Mouse (Mus musculus) embryonic facial prominence, embryonic 13.5 days (tissue): Measurements from ENCODE around the gene Cdkn3. TPM values are rescaled to one million over a fixed set of nuclear protein-coding genes. Genes with fewer than 3 reads are reported as not detected.
"Not testable (repeated sequence)": the region's sequence is repeated elsewhere in the genome, so short reads cannot be mapped to it uniquely, and the experiment has no call there.

Source experiments
- ATAC-seq: fragments of 200-750 bp; cut with Nextera tagmentation; 2 replicates; pipeline ENCODE4 v1.8.0; 2017; ENCODE audit warnings: low read depth; ENCODE audit not compliant: insufficient number of reproducible peaks, insufficient read depth, low FRiP score, low TSS enrichment
- H3K27ac ChIP-seq: fragments of 300-500 bp; sonication (generic); 2 replicates; pipeline ENCODE4 v1.5.1; 2015; ENCODE audit warnings: moderate library complexity, mild to moderate bottlenecking, inconsistent platforms
- H3K27me3 ChIP-seq: fragments of 300-500 bp; sonication (generic); 2 replicates; pipeline ENCODE4 v1.6.1; 2015; ENCODE audit warnings: mild to moderate bottlenecking, inconsistent platforms
- H3K36me3 ChIP-seq: fragments of 300-500 bp; sonication (generic); 2 replicates; pipeline ENCODE4 v1.6.1; 2015; ENCODE audit warnings: mild to moderate bottlenecking, inconsistent platforms
- H3K4me1 ChIP-seq: fragments of 300-500 bp; sonication (generic); 2 replicates; pipeline ENCODE4 v1.6.1; 2015; ENCODE audit warnings: inconsistent platforms
- H3K4me2 ChIP-seq: fragments of 300-500 bp; sonication (generic); 2 replicates; pipeline ENCODE4 v1.6.1; 2015; ENCODE audit warnings: moderate library complexity, mild to moderate bottlenecking, inconsistent platforms
- H3K4me3 ChIP-seq: fragments of 300-500 bp; sonication (generic); 2 replicates; pipeline ENCODE4 v1.5.1; 2015; ENCODE audit warnings: mild to moderate bottlenecking, inconsistent platforms
- H3K9ac ChIP-seq: fragments of 300-500 bp; sonication (generic); 2 replicates; pipeline ENCODE4 v1.6.1; 2015; ENCODE audit warnings: mild to moderate bottlenecking, inconsistent platforms
- H3K9me3 ChIP-seq: fragments of 300-500 bp; sonication (generic); 2 replicates; pipeline ENCODE4 v1.6.1; 2016; ENCODE audit warnings: inconsistent platforms
- WGBS: fragments of 180-500 bp; shearing (Covaris S2); methylation state at CpG from one replicate; pipeline ENCODE4 v1.1.7; 2015; ENCODE audit warnings: mixed read lengths; 5-methylcytosine and 5-hydroxymethylcytosine counted together
- polyA plus RNA-seq: library from polyadenylated mRNA; unstranded; fragments of >200 nt; fragmentation: Nextera tagmentation; extraction: Ambion mirVana; gene quantifications from 2 replicates; pipeline ENCODE4 v1.2.1, GENCODE M21; 2015

The Cdkn3 gene
- 45.6 and 51.3 TPM in 2 replicates for polyA plus RNA-seq

DNA sequence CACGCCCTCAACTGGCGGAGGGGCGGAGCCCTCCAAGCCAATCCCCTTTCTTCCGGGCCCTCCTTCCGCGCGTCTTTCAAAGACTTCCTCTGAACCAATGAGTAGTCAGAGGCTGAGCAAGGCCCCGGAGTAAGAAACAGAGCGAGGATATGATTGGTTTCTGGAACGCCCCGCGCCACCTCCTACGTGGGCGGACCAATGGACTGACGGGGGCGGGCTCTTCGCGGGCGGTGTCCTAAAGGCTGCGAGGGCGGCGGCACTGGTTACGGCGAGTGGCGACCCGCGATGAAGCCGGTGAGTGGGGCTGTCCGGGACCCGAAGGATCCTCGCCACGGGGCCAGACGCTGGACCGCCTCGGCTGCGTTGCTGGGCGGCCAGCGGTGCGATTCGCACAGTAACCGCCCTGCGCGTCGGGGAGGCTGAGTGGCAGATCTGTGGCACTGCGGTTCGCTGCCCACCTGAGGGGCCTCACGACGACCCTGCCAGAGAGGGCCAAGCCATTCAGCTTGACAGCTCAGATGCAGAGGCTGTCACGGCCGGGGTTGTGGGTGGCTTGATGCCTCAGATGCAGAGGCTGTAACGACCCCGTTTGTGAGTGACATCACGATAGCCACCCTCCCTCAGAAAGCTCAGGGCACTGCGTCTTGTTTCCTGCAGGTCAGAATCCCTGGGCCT, at the start of gene Cdkn3:
Cdkn3 (plus strand) TSS at position 187 of the 675 bp plus-strand sequence.
- Histone ChIP-seq H3K4me1 (peaks cover 13% of the 10 kb centered on the region), H3K27me3 (no peaks in the 10 kb centered on the region), H3K9ac (peak within 1 kb of the TSS; percentile 77), H3K36me3 (peaks cover 12% of the 10 kb centered on the region; the same call in 1 of the 2 replicates), H3K27ac (peak within 1 kb of the TSS; percentile 34), H3K4me2 (peak within 1 kb of the TSS; percentile 92), H3K4me3 (peak within 1 kb of the TSS; percentile 75), H3K9me3 (0 out of 2 replicates have a peak, but pooled peaks cover 4% of the 10 kb centered on the region)
- WGBS = under 1% methylated on average over 52 of the region's 54 CpGs
- peak; percentile 99 for ATAC-seq

DNA sequence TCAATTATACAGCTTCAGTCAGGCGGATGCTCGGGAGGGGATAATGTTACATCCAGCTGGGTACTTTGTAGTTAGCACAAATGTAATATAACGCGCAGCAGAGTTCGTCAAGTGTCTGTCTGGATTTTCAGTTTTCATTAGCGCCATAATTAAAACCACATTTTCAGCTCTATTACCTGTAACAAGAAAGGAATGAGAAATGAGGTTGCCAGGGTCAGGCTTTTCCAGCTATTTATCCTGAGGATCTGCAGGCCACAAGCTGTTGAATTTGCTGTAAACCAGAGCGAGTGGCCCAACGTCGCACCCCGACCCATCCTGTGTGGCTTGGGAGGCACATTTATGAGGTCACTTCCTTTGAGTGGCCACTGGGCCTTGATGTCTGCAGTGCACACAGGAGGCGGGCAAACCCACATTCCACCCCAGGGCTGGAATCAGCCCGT, 41.8 kb upstream of the Cdkn3 start:
- ATAC-seq = no peak
- Histone ChIP-seq H3K9ac (no peak overlapping the region), H3K4me2 (no peak overlapping the region), H3K36me3 (no peaks in the 10 kb centered on the region), H3K4me3 (no peak overlapping the region), H3K27ac (no peak overlapping the region), H3K4me1 (peaks cover 31% of the 10 kb centered on the region), H3K9me3 (no peaks in the 10 kb centered on the region), H3K27me3 (peaks cover 10% of the 10 kb centered on the region; the same call in 1 of the 2 replicates)
- WGBS = 14% methylated on average over 12 of the region's 12 CpGs

DNA sequence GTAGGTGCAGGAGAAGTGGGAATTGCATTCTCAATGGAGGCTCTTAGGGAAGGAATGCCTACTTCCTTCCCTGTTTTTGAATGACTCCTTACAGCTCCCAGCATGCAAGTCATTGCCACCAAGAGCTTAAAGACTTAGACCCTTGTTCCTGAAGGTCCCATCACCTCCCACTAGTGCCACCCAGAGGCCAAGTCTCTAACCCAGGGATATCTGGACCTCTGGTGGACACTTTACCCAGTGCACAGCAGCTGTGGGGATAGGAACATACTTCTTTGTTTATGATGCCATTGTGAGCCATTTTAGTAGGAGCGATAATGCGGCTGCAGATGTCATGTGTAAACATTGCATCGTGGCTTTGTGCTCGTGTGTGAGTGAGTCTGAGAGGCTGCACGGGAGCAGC, 38.3 kb upstream of the Cdkn3 start:
- Histone ChIP-seq H3K4me3 (no peak overlapping the region), H3K27ac (peak overlapping the region; percentile 55), H3K4me2 (peak overlapping the region; percentile 28), H3K9me3 (no peaks in the 10 kb centered on the region), H3K36me3 (no peaks in the 10 kb centered on the region), H3K27me3 (peaks cover 17% of the 10 kb centered on the region; the same call in 1 of the 2 replicates), H3K9ac (0 out of 2 replicates have a peak overlapping the region, but pooled peaks have one; percentile 27), H3K4me1 (peaks cover 33% of the 10 kb centered on the region)
- 39% methylated on average over 5 of the region's 5 CpGs for WGBS
- ATAC-seq = no peak

DNA sequence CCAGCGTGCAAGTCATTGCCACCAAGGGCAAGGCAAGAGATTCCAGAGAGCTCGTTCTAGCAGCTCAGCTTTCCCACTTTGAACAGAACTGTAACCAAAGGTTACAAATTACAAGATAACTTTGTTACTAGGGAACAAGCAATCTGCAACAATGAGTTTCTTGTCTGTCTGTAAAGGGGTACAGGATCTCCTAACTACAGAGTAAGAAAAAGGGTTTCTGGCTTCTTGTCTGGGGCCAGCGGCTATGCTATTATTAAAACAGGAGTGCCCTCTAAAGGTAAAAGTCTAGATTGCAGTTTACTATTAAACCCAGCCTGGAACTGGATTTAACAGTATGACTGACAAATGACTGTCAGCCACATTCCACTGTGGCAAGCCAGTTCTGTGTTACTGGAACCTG, 36.5 kb upstream of the Cdkn3 start:
- 17% methylated on average over 3 of the region's 3 CpGs for WGBS
- Histone ChIP-seq H3K4me3 (no peak overlapping the region), H3K27me3 (peaks cover 17% of the 10 kb centered on the region; the same call in 1 of the 2 replicates), H3K4me1 (peaks cover 27% of the 10 kb centered on the region), H3K27ac (peak overlapping the region; percentile 33; the same call in 1 of the 2 replicates), H3K9ac (no peak overlapping the region), H3K36me3 (no peaks in the 10 kb centered on the region), H3K4me2 (no peak overlapping the region), H3K9me3 (no peaks in the 10 kb centered on the region)
- no peak for ATAC-seq

DNA sequence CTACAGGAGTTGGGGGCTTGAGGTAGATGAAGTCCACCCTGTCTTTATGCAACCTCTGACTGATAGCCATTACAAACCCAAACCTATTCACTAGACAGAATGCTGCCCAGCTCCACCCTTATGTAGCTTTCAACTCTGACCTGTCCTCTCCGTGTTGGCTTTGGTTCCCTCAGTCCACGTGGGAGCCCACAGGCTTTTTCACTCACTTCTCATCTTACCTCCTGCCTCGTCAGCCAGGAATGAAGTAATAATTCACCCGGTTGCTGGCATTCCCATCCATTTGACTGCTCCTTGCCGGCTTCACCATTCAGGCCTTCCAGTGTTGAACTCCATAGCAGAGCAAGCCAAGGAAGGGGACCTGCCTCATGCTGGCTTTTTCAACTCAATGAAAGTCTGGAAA, 35.4 kb upstream of the Cdkn3 start:
- no peak overlapping the region for H3K4me2 ChIP-seq
- H3K4me1 ChIP-seq = peaks cover 19% of the 10 kb centered on the region
- H3K9me3 ChIP-seq = no peaks in the 10 kb centered on the region
- H3K27me3 ChIP-seq = peaks cover 11% of the 10 kb centered on the region; the same call in 1 of the 2 replicates
- 32% methylated on average over 5 of the region's 5 CpGs for WGBS
- no peak for ATAC-seq
- no peak overlapping the region for H3K27ac ChIP-seq
- H3K4me3 ChIP-seq = no peak overlapping the region
- no peak overlapping the region for H3K9ac ChIP-seq
- H3K36me3 ChIP-seq = no peaks in the 10 kb centered on the region

DNA sequence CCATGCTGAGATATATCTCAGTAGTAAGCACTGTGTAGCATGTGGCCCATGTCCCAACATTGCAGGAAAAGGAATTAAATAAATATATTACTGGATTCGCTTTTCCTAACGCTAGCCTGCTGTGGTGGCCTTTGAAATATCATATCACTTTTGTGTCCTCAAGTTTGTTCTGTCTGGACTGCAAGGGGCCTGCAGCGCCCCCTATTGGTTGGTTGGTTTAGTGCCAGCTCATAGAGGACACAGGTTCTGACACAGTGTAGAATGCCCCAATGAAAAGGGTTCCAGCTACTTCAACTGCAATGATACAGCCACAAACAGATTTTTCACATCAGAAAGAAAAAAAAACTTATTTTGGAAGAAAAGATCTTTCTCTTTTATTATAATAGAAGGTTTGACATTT, 34.6 kb upstream of the Cdkn3 start:
- no peaks in the 10 kb centered on the region for H3K36me3 ChIP-seq
- H3K9me3 ChIP-seq = no peaks in the 10 kb centered on the region
- 0 out of 2 replicates have a peak, but pooled peaks cover 7% of the 10 kb centered on the region for H3K27me3 ChIP-seq
- 47% methylated on average over 3 of the region's 3 CpGs for WGBS
- peaks cover 19% of the 10 kb centered on the region for H3K4me1 ChIP-seq
- ATAC-seq = no peak
- H3K27ac ChIP-seq = no peak overlapping the region
- no peak overlapping the region for H3K4me3 ChIP-seq
- H3K9ac ChIP-seq = no peak overlapping the region
- H3K4me2 ChIP-seq = no peak overlapping the region

DNA sequence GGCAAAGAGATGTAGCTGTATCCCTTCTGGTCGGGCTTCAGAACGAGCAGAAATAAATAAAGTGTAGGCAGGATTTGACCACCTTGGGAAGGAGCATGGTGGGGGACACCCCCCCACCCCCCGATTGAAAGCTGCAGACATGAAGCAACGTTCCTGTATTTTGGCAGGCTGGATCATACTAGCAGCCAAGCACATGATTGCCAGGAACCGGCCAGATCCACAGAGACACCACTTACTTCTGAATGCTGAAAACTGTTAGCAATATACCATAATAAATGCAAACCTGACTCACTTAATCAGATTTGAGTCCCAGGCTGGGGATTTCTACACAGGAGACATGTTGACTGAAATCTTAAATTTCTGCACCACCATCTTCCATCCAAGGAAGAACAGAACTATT, 26.1 kb upstream of the Cdkn3 start:
- 0 out of 2 replicates have a peak overlapping the region, but pooled peaks have one; percentile 2 for H3K4me2 ChIP-seq
- H3K4me1 ChIP-seq = 0 out of 2 replicates have a peak, but pooled peaks cover 8% of the 10 kb centered on the region
- H3K9ac ChIP-seq = no peak overlapping the region
- H3K9me3 ChIP-seq = no peaks in the 10 kb centered on the region
- 42% methylated on average over 5 of the region's 5 CpGs for WGBS
- H3K4me3 ChIP-seq = no peak overlapping the region
- H3K36me3 ChIP-seq = no peaks in the 10 kb centered on the region
- no peak overlapping the region; the same call in 1 of the 2 replicates for H3K27ac ChIP-seq
- H3K27me3 ChIP-seq = no peaks in the 10 kb centered on the region
- no peak for ATAC-seq

DNA sequence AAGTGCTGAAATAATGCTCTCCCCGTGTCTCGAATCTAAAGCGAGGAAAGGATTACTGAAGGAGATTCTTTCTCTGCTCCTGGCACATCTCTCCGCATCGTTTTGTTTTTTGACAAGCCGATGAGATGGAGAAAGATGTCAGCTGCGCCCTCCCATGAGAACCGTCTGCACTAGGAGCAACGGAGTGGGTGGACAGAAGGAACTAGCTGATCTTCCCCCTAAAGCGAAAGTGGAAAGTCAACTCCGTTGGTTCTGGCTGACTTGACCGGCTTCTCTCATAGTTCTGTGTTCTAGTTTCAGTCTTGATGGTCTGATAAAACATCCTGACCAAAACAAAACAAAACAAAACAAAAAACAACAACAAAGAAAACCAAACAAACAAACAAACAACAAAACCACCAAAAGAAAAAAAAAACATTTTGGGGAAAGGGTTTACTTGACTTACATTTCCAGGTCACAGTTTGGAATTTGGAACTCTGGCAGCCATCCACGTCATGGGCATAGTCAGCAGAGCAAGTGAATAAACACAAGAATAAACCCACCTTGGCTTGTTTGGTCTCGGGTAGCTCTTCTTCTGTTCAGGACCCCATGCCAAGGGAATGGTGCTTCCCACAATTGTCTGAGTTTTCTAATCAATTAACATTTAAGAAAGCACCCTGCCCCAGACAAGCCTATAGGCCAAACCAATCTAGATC, 25.4 kb upstream of the Cdkn3 start:
- Histone ChIP-seq H3K9ac (no peak overlapping the region), H3K27me3 (no peaks in the 10 kb centered on the region), H3K4me2 (peak overlapping the region; percentile 2; the same call in 1 of the 2 replicates), H3K4me3 (no peak overlapping the region), H3K36me3 (no peaks in the 10 kb centered on the region), H3K9me3 (no peaks in the 10 kb centered on the region), H3K27ac (no peak overlapping the region; the same call in 1 of the 2 replicates), H3K4me1 (0 out of 2 replicates have a peak, but pooled peaks cover 8% of the 10 kb centered on the region)
- no peak for ATAC-seq
- WGBS = 64% methylated on average over 14 of the region's 14 CpGs

DNA sequence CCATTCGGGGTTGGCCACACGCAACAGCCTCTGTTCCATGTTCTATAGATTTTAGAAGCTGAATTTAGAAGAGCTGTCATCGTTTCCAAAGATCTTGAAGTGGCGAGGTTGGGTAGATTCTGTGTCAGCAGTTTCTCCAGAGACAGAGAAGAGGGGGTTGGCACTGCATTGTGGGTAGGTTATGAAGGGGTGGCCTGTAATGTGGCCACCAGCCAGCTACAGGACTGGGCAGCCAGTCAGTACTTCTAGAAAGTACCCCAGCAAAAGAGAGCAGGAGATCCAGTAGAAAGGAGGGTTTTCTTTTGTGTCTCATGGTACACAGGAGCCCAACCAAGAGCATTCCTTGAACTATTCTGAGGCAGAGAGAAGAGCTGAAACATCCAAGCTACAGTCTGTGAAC, 24.0 kb upstream of the Cdkn3 start:
- Histone ChIP-seq H3K36me3 (no peaks in the 10 kb centered on the region), H3K9me3 (no peaks in the 10 kb centered on the region), H3K9ac (no peak overlapping the region), H3K27me3 (no peaks in the 10 kb centered on the region), H3K4me3 (no peak overlapping the region), H3K4me2 (no peak overlapping the region), H3K27ac (no peak overlapping the region), H3K4me1 (0 out of 2 replicates have a peak, but pooled peaks cover 8% of the 10 kb centered on the region)
- no peak for ATAC-seq
- 90% methylated on average over 4 of the region's 4 CpGs for WGBS

DNA sequence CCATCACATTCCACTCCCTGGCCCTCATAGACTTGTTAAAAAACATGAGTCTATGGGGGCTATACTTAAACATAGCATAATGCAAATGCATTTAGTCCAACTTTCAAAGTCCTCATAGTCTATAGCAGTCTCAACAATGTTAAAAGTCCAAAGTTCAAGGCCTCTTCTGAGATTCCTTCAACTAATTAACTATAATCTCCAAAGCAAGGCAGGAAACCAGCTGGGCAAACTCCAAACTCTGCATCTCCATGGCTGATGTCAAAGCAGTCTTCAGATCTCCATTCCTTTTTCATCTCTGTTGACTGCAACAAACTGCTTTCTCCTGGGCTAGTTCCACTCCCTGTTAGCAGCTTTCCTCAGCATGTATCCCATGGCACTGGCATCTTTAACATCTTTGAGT, 23.0 kb upstream of the Cdkn3 start:
- not testable (repeated sequence) for ATAC-seq, H3K4me1 ChIP-seq, H3K27ac ChIP-seq, H3K9ac ChIP-seq, H3K27me3 ChIP-seq, H3K4me3 ChIP-seq, H3K9me3 ChIP-seq, H3K36me3 ChIP-seq, H3K4me2 ChIP-seq

DNA sequence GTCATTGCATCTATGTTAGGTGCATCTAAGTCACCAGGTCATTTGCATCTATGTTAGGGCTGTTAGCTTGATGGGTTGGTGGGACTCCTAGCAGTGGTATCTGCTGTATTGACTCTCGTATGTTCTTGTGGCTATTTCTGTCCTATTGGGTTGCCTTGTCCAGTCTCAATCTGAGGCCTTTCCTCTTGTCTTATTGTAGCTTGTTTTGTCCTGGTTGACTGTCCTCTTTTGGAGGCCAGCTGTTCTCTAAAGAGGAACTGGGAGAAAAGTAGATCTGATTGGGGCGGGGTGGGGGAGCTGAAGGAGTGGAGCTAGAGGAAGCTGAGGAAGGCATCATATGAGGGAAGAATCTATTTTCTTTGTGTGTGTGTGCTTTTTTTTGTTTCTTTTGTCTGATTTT, 17.7 kb upstream of the Cdkn3 start:
- Histone ChIP-seq H3K4me2 (no peak overlapping the region), H3K4me3 (no peak overlapping the region), H3K9ac (no peak overlapping the region), H3K36me3 (no peaks in the 10 kb centered on the region), H3K27me3 (no peaks in the 10 kb centered on the region; the same call in 1 of the 2 replicates), H3K27ac (no peak overlapping the region), H3K9me3 (no peaks in the 10 kb centered on the region), H3K4me1 (no peaks in the 10 kb centered on the region)
- no peak for ATAC-seq
- 92% methylated on average over 2 of the region's 2 CpGs for WGBS
